Mouse (Mus musculus): ENCODE data around the gene Atg16l2. TPM values are rescaled to one million over a fixed set of nuclear protein-coding genes. Genes with fewer than 3 reads are reported as not detected.

Gene Atg16l2
- total RNA-seq, 1 experiment = 24.2 TPM

DNA sequence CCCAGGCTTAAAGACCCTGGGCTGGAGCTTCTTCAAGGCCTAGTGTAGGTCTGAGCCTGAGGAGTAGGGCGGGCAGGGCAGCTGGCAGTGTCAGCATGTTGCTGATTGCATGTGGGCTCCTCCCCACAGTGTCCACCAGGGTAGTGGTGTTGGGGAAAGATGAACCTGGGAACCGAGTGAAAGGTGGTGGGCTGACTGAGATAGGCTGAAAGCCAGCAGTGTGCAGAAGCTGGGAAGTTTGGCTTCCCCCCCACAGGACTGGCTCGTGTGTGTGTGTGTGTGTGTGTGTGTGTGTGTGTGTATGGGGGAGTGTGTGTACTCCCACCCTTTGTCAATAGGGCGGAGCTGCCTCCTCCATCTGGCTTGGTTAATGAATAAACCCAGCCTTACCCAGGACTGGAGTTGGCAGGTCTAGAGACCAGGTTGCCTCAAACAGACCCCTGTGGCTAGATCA lies 21.1 kb upstream of the Atg16l2 start:
- TF ChIP-seq HCFC1 (IDR thresholded peaks at IDR 0.05; ENCODE audit: borderline replicate concordance, insufficient read depth, low read length) (no peak), ZNF384 (IDR thresholded peaks at IDR 0.05; ENCODE audit: low read depth, low read length) (no peak), ZC3H11A (IDR thresholded peaks at IDR 0.05; ENCODE audit: borderline replicate concordance, low read depth, low read length) (no peak), CHD2 (IDR thresholded peaks at IDR 0.05; ENCODE audit: low read depth, low read length) (no peak), MAFK (IDR thresholded peaks at IDR 0.05; ENCODE audit: insufficient read depth, low read depth, low read length) (no peak)
- Histone ChIP-seq H3K9ac (ENCODE audit: insufficient read depth, low read depth, low read length, poor library complexity, severe bottlenecking) (no peak overlapping the region), H3K4me3 (ENCODE audit: insufficient read depth in 1 of 2, low read depth in 1 of 2, low read length in 2 of 2, poor library complexity in 1 of 2, severe bottlenecking in 1 of 2) (no peak overlapping the region), H3K4me1 (ENCODE audit: control insufficient read depth in 2 of 2, insufficient read depth in 2 of 2, low read length in 2 of 2, poor library complexity in 1 of 2) (peaks cover 0 to 5% of the 10 kb centered on the region in 2 experiments; a peak in 1 of 4 replicates), H3K9me3 (ENCODE audit: control insufficient read depth, insufficient read depth, low read depth, low read length) (no peaks in the 10 kb centered on the region), H3K27ac (ENCODE audit: insufficient read depth, low read depth, low read length, poor library complexity, severe bottlenecking) (no peak overlapping the region), H3K36me3 (ENCODE audit: control insufficient read depth, insufficient read depth, low read length, poor library complexity, severe bottlenecking) (no peaks in the 10 kb centered on the region; the same call in 1 of the 2 replicates)
- in situ Hi-C loops (cut with MboI; ENCODE audit: low sequenced_read_pairs in 2 of 2, unreplicated experiment in 2 of 2) = no loop called here
- DNase-seq (ENCODE audit: low read depth, low spot score) = no peak

GRCm38 (mm10) chr7:101321218-101321827 lies 19.3 kb upstream of the Atg16l2 start:
- no peaks in the 10 kb centered on the region for H3K9me3 ChIP-seq (ENCODE audit: control insufficient read depth, insufficient read depth, low read depth, low read length)
- H3K9ac ChIP-seq (ENCODE audit: insufficient read depth, low read depth, low read length, poor library complexity, severe bottlenecking) = peak overlapping the region; percentile 74
- H3K27ac ChIP-seq (ENCODE audit: insufficient read depth, low read depth, low read length, poor library complexity, severe bottlenecking) = no peak overlapping the region
- H3K36me3 ChIP-seq (ENCODE audit: control insufficient read depth, insufficient read depth, low read length, poor library complexity, severe bottlenecking) = no peaks in the 10 kb centered on the region; the same call in 1 of the 2 replicates
- no peak for DNase-seq (ENCODE audit: low read depth, low spot score)
- peaks cover 0 to 5% of the 10 kb centered on the region in 2 experiments; a peak in 1 of 4 replicates for H3K4me1 ChIP-seq (ENCODE audit: control insufficient read depth in 2 of 2, insufficient read depth in 2 of 2, low read length in 2 of 2, poor library complexity in 1 of 2)
- in situ Hi-C loops (cut with MboI; ENCODE audit: low sequenced_read_pairs in 2 of 2, unreplicated experiment in 2 of 2) = no loop called here
- H3K4me3 ChIP-seq (ENCODE audit: insufficient read depth in 1 of 2, low read depth in 1 of 2, low read length in 2 of 2, poor library complexity in 1 of 2, severe bottlenecking in 1 of 2) = peak overlapping the region; percentile 68 to 91
- peak; percentile 56; the same call in 1 of the 2 replicates for TF ChIP-seq CHD2 (IDR thresholded peaks at IDR 0.05; ENCODE audit: low read depth, low read length)
- TF ChIP-seq MAFK (IDR thresholded peaks at IDR 0.05; ENCODE audit: insufficient read depth, low read depth, low read length) = no peak

DNA sequence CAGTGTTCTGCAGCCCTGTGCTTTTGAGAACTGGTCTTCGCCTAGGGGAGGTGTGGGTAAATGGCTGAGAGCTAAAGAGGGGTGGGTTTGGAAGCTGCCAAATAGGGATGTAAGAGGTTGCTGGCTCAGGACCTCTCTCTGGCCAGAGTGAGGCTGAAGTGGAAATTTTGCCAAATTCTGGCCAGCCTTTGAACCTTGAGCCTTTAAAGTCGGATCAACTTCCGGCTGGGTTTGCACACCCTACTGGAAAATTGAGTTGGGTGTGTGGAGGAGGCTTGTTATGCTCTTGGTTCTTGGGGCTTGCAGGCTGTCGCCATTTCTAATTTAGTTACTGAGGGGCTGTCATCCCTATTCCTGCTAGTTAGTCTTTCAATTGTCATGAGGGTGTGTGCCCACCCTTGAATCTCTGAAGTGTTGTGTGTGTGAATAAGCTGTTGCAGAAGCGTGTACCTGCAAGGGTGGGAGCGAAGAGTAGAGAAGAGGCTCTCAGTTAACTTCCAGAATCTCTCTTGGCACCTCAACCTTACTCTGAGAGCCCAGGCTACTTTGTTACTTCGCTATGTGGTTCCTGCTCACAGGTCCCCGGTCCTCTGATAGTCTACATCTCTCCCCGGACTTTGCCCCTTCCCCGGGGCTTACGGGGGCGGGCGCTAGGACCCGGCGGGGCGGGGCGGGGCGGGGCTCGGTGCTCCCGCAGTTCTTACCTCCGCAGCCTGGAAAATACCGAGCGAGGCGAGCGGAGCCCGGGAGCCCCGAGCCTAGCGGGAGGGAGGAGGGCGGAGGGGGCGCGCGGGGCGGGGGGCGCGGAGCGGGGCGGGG lies 18.6 kb upstream of the Atg16l2 start:
- no peak for DNase-seq (ENCODE audit: low read depth, low spot score)
- in situ Hi-C loops (cut with MboI; ENCODE audit: low sequenced_read_pairs in 2 of 2, unreplicated experiment in 2 of 2) = no loop called here
- no peak for TF ChIP-seq HCFC1 (IDR thresholded peaks at IDR 0.05; ENCODE audit: borderline replicate concordance, insufficient read depth, low read length)
- TF ChIP-seq ZC3H11A (IDR thresholded peaks at IDR 0.05; ENCODE audit: borderline replicate concordance, low read depth, low read length) = no peak
- TF ChIP-seq CHD2 (IDR thresholded peaks at IDR 0.05; ENCODE audit: low read depth, low read length) = no peak
- no peak for TF ChIP-seq MAFK (IDR thresholded peaks at IDR 0.05; ENCODE audit: insufficient read depth, low read depth, low read length)
- no peak for TF ChIP-seq ZNF384 (IDR thresholded peaks at IDR 0.05; ENCODE audit: low read depth, low read length)

DNA sequence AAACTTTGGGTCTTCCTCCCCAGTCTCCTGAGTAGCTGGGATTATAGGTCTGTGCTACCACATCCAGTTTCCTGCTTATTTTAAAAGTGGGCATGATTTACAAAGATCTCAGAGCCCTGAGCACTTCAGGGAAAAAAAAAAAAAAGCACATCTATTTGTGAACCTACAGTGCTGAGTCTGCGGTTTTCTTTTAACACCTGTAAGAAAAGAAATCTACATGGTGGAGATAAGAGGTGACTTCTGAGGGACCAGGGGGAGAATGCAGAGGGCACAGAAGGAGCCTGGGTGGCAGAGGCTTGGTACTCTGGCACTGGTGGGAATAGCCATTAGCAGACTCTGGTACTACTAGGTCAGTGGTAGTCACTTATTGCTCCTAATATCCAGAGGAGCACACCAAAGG lies 17.7 kb upstream of the Atg16l2 start:
- no peak overlapping the region for H3K4me3 ChIP-seq (ENCODE audit: insufficient read depth in 1 of 2, low read depth in 1 of 2, low read length in 2 of 2, poor library complexity in 1 of 2, severe bottlenecking in 1 of 2)
- H3K9ac ChIP-seq (ENCODE audit: insufficient read depth, low read depth, low read length, poor library complexity, severe bottlenecking) = no peak overlapping the region
- H3K27ac ChIP-seq (ENCODE audit: insufficient read depth, low read depth, low read length, poor library complexity, severe bottlenecking) = no peak overlapping the region
- no peaks in the 10 kb centered on the region for H3K36me3 ChIP-seq (ENCODE audit: control insufficient read depth, insufficient read depth, low read length, poor library complexity, severe bottlenecking)
- no peak for DNase-seq (ENCODE audit: low read depth, low spot score)
- in situ Hi-C loops (cut with MboI; ENCODE audit: low sequenced_read_pairs in 2 of 2, unreplicated experiment in 2 of 2) = no loop called here
- no peaks in the 10 kb centered on the region for H3K9me3 ChIP-seq (ENCODE audit: control insufficient read depth, insufficient read depth, low read depth, low read length)
- H3K4me1 ChIP-seq (ENCODE audit: control insufficient read depth in 2 of 2, insufficient read depth in 2 of 2, low read length in 2 of 2, poor library complexity in 1 of 2) = peaks cover 0 to 5% of the 10 kb centered on the region in 2 experiments; a peak in 1 of 4 replicates
- no peak for TF ChIP-seq ZC3H11A (IDR thresholded peaks at IDR 0.05; ENCODE audit: borderline replicate concordance, low read depth, low read length)
- TF ChIP-seq MAFK (IDR thresholded peaks at IDR 0.05; ENCODE audit: insufficient read depth, low read depth, low read length) = 0 out of 2 replicates have a peak, but pooled peaks have one; percentile 14
- no peak for TF ChIP-seq HCFC1 (IDR thresholded peaks at IDR 0.05; ENCODE audit: borderline replicate concordance, insufficient read depth, low read length)
- no peak for TF ChIP-seq ZNF384 (IDR thresholded peaks at IDR 0.05; ENCODE audit: low read depth, low read length)
- no peak for TF ChIP-seq CHD2 (IDR thresholded peaks at IDR 0.05; ENCODE audit: low read depth, low read length)

More for the DNA sequence above, 18.6 kb upstream of the Atg16l2 start:
- Histone ChIP-seq H3K27ac (ENCODE audit: insufficient read depth, low read depth, low read length, poor library complexity, severe bottlenecking) (no peak overlapping the region), H3K4me1 (ENCODE audit: control insufficient read depth in 2 of 2, insufficient read depth in 2 of 2, low read length in 2 of 2, poor library complexity in 1 of 2) (peaks cover 0 to 5% of the 10 kb centered on the region in 2 experiments; a peak in 1 of 4 replicates), H3K36me3 (ENCODE audit: control insufficient read depth, insufficient read depth, low read length, poor library complexity, severe bottlenecking) (no peaks in the 10 kb centered on the region; the same call in 1 of the 2 replicates), H3K9me3 (ENCODE audit: control insufficient read depth, insufficient read depth, low read depth, low read length) (no peaks in the 10 kb centered on the region), H3K9ac (ENCODE audit: insufficient read depth, low read depth, low read length, poor library complexity, severe bottlenecking) (no peak overlapping the region), H3K4me3 (ENCODE audit: insufficient read depth in 1 of 2, low read depth in 1 of 2, low read length in 2 of 2, poor library complexity in 1 of 2, severe bottlenecking in 1 of 2) (peak overlapping the region; percentile 46 to 91)
